Mouse (Mus musculus) midbrain, embryonic 12.5 days (tissue): ENCODE results near the gene Aig1. TPM values are rescaled to one million over a fixed set of nuclear protein-coding genes. Genes with fewer than 3 reads are reported as not detected.

Experiments
- ATAC-seq: fragments of 200-750 bp; cut with Nextera tagmentation; 2 replicates; pipeline ENCODE4 v1.8.0; 2017; ENCODE audit warnings: low read depth, moderate TSS enrichment, moderate library complexity; ENCODE audit not compliant: low FRiP score
- H3K27ac ChIP-seq: fragments of 300-500 bp; sonication (generic); replicated peaks from 2 replicates; pipeline ENCODE4 v1.5.1; 2016; ENCODE audit warnings: mild to moderate bottlenecking
- H3K27me3 ChIP-seq: fragments of 300-500 bp; sonication (generic); 2 replicates; pipeline ENCODE4 v1.6.1; 2016; ENCODE audit warnings: mild to moderate bottlenecking
- H3K36me3 ChIP-seq: fragments of 300-500 bp; sonication (generic); 2 replicates; pipeline ENCODE4 v1.6.1; 2016
- H3K4me1 ChIP-seq: fragments of 300-500 bp; sonication (generic); 2 replicates; pipeline ENCODE4 v1.6.1; 2016
- H3K4me2 ChIP-seq: fragments of 300-500 bp; sonication (generic); replicated peaks from 2 replicates; pipeline ENCODE4 v1.6.1; 2016; ENCODE audit warnings: mild to moderate bottlenecking, moderate library complexity
- H3K4me3 ChIP-seq: fragments of 300-500 bp; sonication (generic); 2 replicates; pipeline ENCODE4 v1.5.1; 2016; ENCODE audit warnings: mild to moderate bottlenecking
- H3K9ac ChIP-seq: fragments of 300-500 bp; sonication (generic); replicated peaks from 2 replicates; pipeline ENCODE4 v1.6.1; 2016; ENCODE audit warnings: mild to moderate bottlenecking, moderate library complexity
- H3K9me3 ChIP-seq: fragments of 300-500 bp; sonication (generic); 2 replicates; pipeline ENCODE4 v1.6.1; 2016; ENCODE audit warnings: mild to moderate bottlenecking
- WGBS: fragments of 180-500 bp; shearing (Covaris S2); methylation state at CpG from one replicate; pipeline ENCODE4 v1.1.7; 2016; 5-methylcytosine and 5-hydroxymethylcytosine counted together
- polyA plus RNA-seq: library from polyadenylated mRNA; unstranded; fragments of >200 nt; fragmentation: Nextera tagmentation; extraction: Ambion mirVana; gene quantifications from 2 replicates; pipeline ENCODE4 v1.2.1, GENCODE M21; 2016

Aig1 gene
- polyA plus RNA-seq, 1 experiment from 2014 or later, result 35.1 TPM

GRCm38 (mm10) chr10:13688386-13689120, 180.2 kb downstream of the Aig1 start:
- WGBS, result 76% methylated on average over 15 of the region's 15 CpGs
- ATAC-seq, result no peak
- Histone ChIP-seq H3K36me3 (no peaks in the 10 kb centered on the region), H3K9me3 (no peaks in the 10 kb centered on the region), H3K27me3 (no peaks in the 10 kb centered on the region), H3K4me1 (no peaks in the 10 kb centered on the region), H3K9ac (no peak overlapping the region), H3K4me2 (no peak overlapping the region), H3K4me3 (no peak overlapping the region), H3K27ac (no peak overlapping the region)

- H3K9me3 ChIP-seq, result no peaks in the 10 kb centered on the region
- H3K36me3 ChIP-seq, result no peaks in the 10 kb centered on the region
- no peak overlapping the region for H3K27ac ChIP-seq
- WGBS, result 90% methylated on average over 8 of the region's 8 CpGs
- no peaks in the 10 kb centered on the region for H3K4me1 ChIP-seq
- no peak overlapping the region for H3K4me3 ChIP-seq
- no peak for ATAC-seq
- no peaks in the 10 kb centered on the region for H3K27me3 ChIP-seq
- H3K9ac ChIP-seq, result no peak overlapping the region
- no peak overlapping the region for H3K4me2 ChIP-seq
Observed at GRCm38 (mm10) chr10:13687182-13687810, 181.5 kb downstream of the Aig1 start.

GRCm38 (mm10) chr10:13686127-13686526, 182.7 kb downstream of the Aig1 start:
- Histone ChIP-seq H3K4me1 (no peaks in the 10 kb centered on the region), H3K9ac (no peak overlapping the region), H3K4me2 (no peak overlapping the region), H3K36me3 (no peaks in the 10 kb centered on the region), H3K27ac (no peak overlapping the region), H3K9me3 (no peaks in the 10 kb centered on the region), H3K4me3 (no peak overlapping the region), H3K27me3 (no peaks in the 10 kb centered on the region)
- no peak for ATAC-seq
- WGBS, result 84% methylated on average over 5 of the region's 5 CpGs

- Histone ChIP-seq H3K36me3 (no peaks in the 10 kb centered on the region), H3K9ac (no peak overlapping the region), H3K27me3 (no peaks in the 10 kb centered on the region), H3K9me3 (no peaks in the 10 kb centered on the region), H3K4me3 (no peak overlapping the region), H3K4me2 (no peak overlapping the region), H3K4me1 (no peaks in the 10 kb centered on the region), H3K27ac (no peak overlapping the region)
- 87% methylated on average over 8 of the region's 8 CpGs for WGBS
- no peak for ATAC-seq
Observed at GRCm38 (mm10) chr10:13685366-13685765, 183.4 kb downstream of the Aig1 start.

- no peaks in the 10 kb centered on the region for H3K4me1 ChIP-seq
- no peak overlapping the region for H3K4me3 ChIP-seq
- H3K4me2 ChIP-seq, result no peak overlapping the region
- no peak overlapping the region for H3K9ac ChIP-seq
- H3K27ac ChIP-seq, result no peak overlapping the region
- no peaks in the 10 kb centered on the region for H3K27me3 ChIP-seq
- no peaks in the 10 kb centered on the region for H3K36me3 ChIP-seq
- no peaks in the 10 kb centered on the region for H3K9me3 ChIP-seq
- ATAC-seq, result no peak
Observed at GRCm38 (mm10) chr10:13684452-13684851, 184.3 kb downstream of the Aig1 start.

- Histone ChIP-seq H3K9ac (no peak overlapping the region), H3K9me3 (no peaks in the 10 kb centered on the region), H3K4me3 (no peak overlapping the region), H3K4me2 (no peak overlapping the region), H3K4me1 (no peaks in the 10 kb centered on the region), H3K27me3 (no peaks in the 10 kb centered on the region), H3K36me3 (no peaks in the 10 kb centered on the region), H3K27ac (no peak overlapping the region)
- no peak for ATAC-seq
- 53% methylated on average over 3 of the region's 3 CpGs for WGBS
Observed at GRCm38 (mm10) chr10:13682565-13682964, 186.2 kb downstream of the Aig1 start.

- H3K4me2 ChIP-seq, result no peak overlapping the region
- ATAC-seq, result no peak
- WGBS, result 90% methylated on average over 2 of the region's 2 CpGs
- H3K9ac ChIP-seq, result no peak overlapping the region
- H3K36me3 ChIP-seq, result no peaks in the 10 kb centered on the region
- no peak overlapping the region for H3K4me3 ChIP-seq
- H3K4me1 ChIP-seq, result 0 out of 2 replicates have a peak, but pooled peaks cover 6% of the 10 kb centered on the region
- H3K9me3 ChIP-seq, result no peaks in the 10 kb centered on the region
- H3K27ac ChIP-seq, result no peak overlapping the region
- H3K27me3 ChIP-seq, result no peaks in the 10 kb centered on the region
Observed at GRCm38 (mm10) chr10:13677440-13677839, 191.3 kb downstream of the Aig1 start.

- Histone ChIP-seq H3K4me1 (0 out of 2 replicates have a peak, but pooled peaks cover 6% of the 10 kb centered on the region), H3K9me3 (no peaks in the 10 kb centered on the region), H3K4me3 (no peak overlapping the region), H3K27ac (no peak overlapping the region), H3K36me3 (no peaks in the 10 kb centered on the region), H3K4me2 (no peak overlapping the region), H3K9ac (no peak overlapping the region), H3K27me3 (no peaks in the 10 kb centered on the region)
- WGBS, result 62% methylated on average over 3 of the region's 3 CpGs
- ATAC-seq, result peak; percentile 27; the same call in 1 of the 2 replicates
Observed at GRCm38 (mm10) chr10:13675033-13675379, 193.8 kb downstream of the Aig1 start.

- Histone ChIP-seq H3K27ac (no peak overlapping the region), H3K4me3 (no peak overlapping the region), H3K36me3 (no peaks in the 10 kb centered on the region), H3K9ac (no peak overlapping the region), H3K4me2 (no peak overlapping the region), H3K4me1 (0 out of 2 replicates have a peak, but pooled peaks cover 6% of the 10 kb centered on the region), H3K9me3 (no peaks in the 10 kb centered on the region), H3K27me3 (no peaks in the 10 kb centered on the region)
- ATAC-seq, result 0 out of 2 replicates have a peak, but pooled peaks have one; percentile 4
- WGBS, result 77% methylated on average over 7 of the region's 7 CpGs
Observed at GRCm38 (mm10) chr10:13674304-13675032, 194.3 kb downstream of the Aig1 start.

GRCm38 (mm10) chr10:13667166-13667696, 201.5 kb downstream of the Aig1 start:
- H3K4me2 ChIP-seq, result no peak overlapping the region
- WGBS, result 87% methylated on average over 10 of the region's 10 CpGs
- ATAC-seq, result no peak

GRCm38 (mm10) chr10:13663476-13663875, 205.3 kb downstream of the Aig1 start:
- Histone ChIP-seq H3K27me3 (no peaks in the 10 kb centered on the region), H3K4me2 (no peak overlapping the region), H3K36me3 (no peaks in the 10 kb centered on the region), H3K9ac (no peak overlapping the region), H3K27ac (no peak overlapping the region), H3K4me1 (no peaks in the 10 kb centered on the region), H3K9me3 (no peaks in the 10 kb centered on the region), H3K4me3 (no peak overlapping the region)
- no peak for ATAC-seq

More at GRCm38 (mm10) chr10:13667166-13667696, 201.5 kb downstream of the Aig1 start:
- no peak overlapping the region for H3K9ac ChIP-seq
- H3K27ac ChIP-seq, result no peak overlapping the region
- no peaks in the 10 kb centered on the region for H3K9me3 ChIP-seq
- no peaks in the 10 kb centered on the region for H3K36me3 ChIP-seq
- H3K4me1 ChIP-seq, result no peaks in the 10 kb centered on the region
- no peak overlapping the region for H3K4me3 ChIP-seq
- H3K27me3 ChIP-seq, result no peaks in the 10 kb centered on the region

- 19% methylated on average over 2 of the region's 2 CpGs for WGBS
Observed at GRCm38 (mm10) chr10:13659778-13660177, 209.0 kb downstream of the Aig1 start.

More at GRCm38 (mm10) chr10:13659778-13660177, 209.0 kb downstream of the Aig1 start:
- Histone ChIP-seq H3K4me3 (no peak overlapping the region), H3K4me2 (no peak overlapping the region), H3K27ac (no peak overlapping the region), H3K36me3 (no peaks in the 10 kb centered on the region), H3K4me1 (no peaks in the 10 kb centered on the region), H3K27me3 (no peaks in the 10 kb centered on the region), H3K9me3 (no peaks in the 10 kb centered on the region), H3K9ac (no peak overlapping the region)
- no peak for ATAC-seq
